Mouse (Mus musculus) brain, embryonic 14.5 days (tissue): ENCODE measurements around the gene Ap1g2. TPM values are rescaled to one million over a fixed set of nuclear protein-coding genes. Genes with fewer than 3 reads are reported as not detected.

ENCODE experiments used
- DNase-seq: peaks from one replicate; pipeline ENCODE4 v3.0.0-alpha.2; 2011; ENCODE audit warnings: low read depth
- CTCF ChIP-seq: fragments of 200-500 bp; IDR thresholded peaks from 2 replicates; pipeline ENCODE4 v1.5.1; 2012; ENCODE audit warnings: inconsistent platforms, mild to moderate bottlenecking, moderate library complexity, borderline replicate concordance; ENCODE audit not compliant: insufficient read depth, insufficient read length; ENCODE audit errors: extremely low read depth
- POLR2A ChIP-seq: fragments of 200-500 bp; IDR thresholded peaks from 2 replicates; pipeline ENCODE4 v1.6.1; 2012; ENCODE audit warnings: mild to moderate bottlenecking, inconsistent platforms, borderline replicate concordance; ENCODE audit not compliant: poor library complexity, insufficient read depth, insufficient read length, severe bottlenecking; ENCODE audit errors: extremely low read depth
- polyA plus RNA-seq: library from polyadenylated mRNA; depleted of rRNA; stranded (reverse); fragments of >200 nt; gene quantifications from 2 replicates; pipeline ENCODE4 v1.2.3, GENCODE M21; 2012

The Ap1g2 gene
- polyA plus RNA-seq, 1 experiment, result 13.6 TPM

GRCm38 (mm10) chr14:55109048-55109873, 2.9 kb upstream of the Ap1g2 start:
- DNase-seq, result peak; percentile 57

GRCm38 (mm10) chr14:55108202-55108870, 1.9 kb upstream of the Ap1g2 start:
- peak; percentile 96 for DNase-seq

More at GRCm38 (mm10) chr14:55109048-55109873, 2.9 kb upstream of the Ap1g2 start:
- TF ChIP-seq POLR2A (no peak), CTCF (no peak)

GRCm38 (mm10) chr14:55106990-55107389, 597 bp upstream of the Ap1g2 start:
- no peak for DNase-seq
- no peak for TF ChIP-seq CTCF

More at GRCm38 (mm10) chr14:55108202-55108870, 1.9 kb upstream of the Ap1g2 start:
- TF ChIP-seq POLR2A (no peak), CTCF (no peak)

- DNase-seq, result peak; percentile 35
Observed at GRCm38 (mm10) chr14:55105386-55105785, 1.0 kb downstream of the Ap1g2 start.

GRCm38 (mm10) chr14:55104365-55104764, 2.0 kb downstream of the Ap1g2 start:
- TF ChIP-seq CTCF (no peak), POLR2A (no peak)
- no peak for DNase-seq

More at GRCm38 (mm10) chr14:55105386-55105785, 1.0 kb downstream of the Ap1g2 start:
- no peak for TF ChIP-seq POLR2A
- no peak for TF ChIP-seq CTCF

- TF ChIP-seq CTCF (no peak), POLR2A (no peak)
- DNase-seq, result no peak
Observed at GRCm38 (mm10) chr14:55102253-55102785, 4.1 kb downstream of the Ap1g2 start.

GRCm38 (mm10) chr14:55101592-55101991, 4.8 kb downstream of the Ap1g2 start:
- DNase-seq, result peak; percentile 72

GRCm38 (mm10) chr14:55098067-55098466, 8.3 kb downstream of the Ap1g2 start:
- peak; percentile 81 for DNase-seq
- TF ChIP-seq CTCF, result peak; percentile 78
- no peak for TF ChIP-seq POLR2A

More at GRCm38 (mm10) chr14:55101592-55101991, 4.8 kb downstream of the Ap1g2 start:
- peak; percentile 77; the same call in 1 of the 2 replicates for TF ChIP-seq CTCF
- no peak for TF ChIP-seq POLR2A

GRCm38 (mm10) chr14:55097646-55098045, 8.7 kb downstream of the Ap1g2 start:
- no peak for TF ChIP-seq CTCF
- TF ChIP-seq POLR2A, result no peak
- peak; percentile 44 for DNase-seq

GRCm38 (mm10) chr14:55096573-55097087, 9.8 kb downstream of the Ap1g2 start:
- no peak for DNase-seq
- TF ChIP-seq CTCF (no peak), POLR2A (no peak)

GRCm38 (mm10) chr14:55095671-55096070, 10.7 kb downstream of the Ap1g2 start:
- DNase-seq, result no peak

More at GRCm38 (mm10) chr14:55095671-55096070, 10.7 kb downstream of the Ap1g2 start:
- no peak for TF ChIP-seq CTCF
- no peak for TF ChIP-seq POLR2A
